Mouse (Mus musculus): ENCODE measurements around the gene Drosha. TPM values are rescaled to one million over a fixed set of nuclear protein-coding genes. Genes with fewer than 3 reads are reported as not detected.
A peak's percentile ranks its signal among the peaks of the same experiment; 100 is the strongest.

The Drosha gene
- polyA plus RNA-seq, 1 experiment from 2014 or later, result 31.2 TPM

GRCm38 (mm10) chr15:12834231-12834630 lies 9.6 kb downstream of the Drosha start:
- Histone ChIP-seq H3K4me3 (no peak overlapping the region), H3K27me3 (no peaks in the 10 kb centered on the region), H3K4me1 (no peaks in the 10 kb centered on the region), H3K4me2 (no peak overlapping the region), H3K36me3 (peaks cover 65% of the 10 kb centered on the region), H3K9me3 (no peaks in the 10 kb centered on the region), H3K9ac (no peak overlapping the region), H3K27ac (no peak overlapping the region)
- 95% methylated on average over 24 of the region's 24 CpGs for WGBS
- no peak for ATAC-seq (ENCODE audit: insufficient number of reproducible peaks, low FRiP score, low TSS enrichment, low read depth)

GRCm38 (mm10) chr15:12840737-12841136 lies 16.1 kb downstream of the Drosha start:
- 91% methylated on average over 11 of the region's 11 CpGs for WGBS
- no peaks in the 10 kb centered on the region for H3K4me1 ChIP-seq
- H3K27me3 ChIP-seq, result no peaks in the 10 kb centered on the region
- no peak overlapping the region for H3K9ac ChIP-seq
- no peak overlapping the region for H3K27ac ChIP-seq
- peaks cover 83% of the 10 kb centered on the region for H3K36me3 ChIP-seq
- H3K9me3 ChIP-seq, result no peaks in the 10 kb centered on the region
- H3K4me3 ChIP-seq, result no peak overlapping the region
- H3K4me2 ChIP-seq, result no peak overlapping the region
- ATAC-seq (ENCODE audit: insufficient number of reproducible peaks, low FRiP score, low TSS enrichment, low read depth), result no peak

GRCm38 (mm10) chr15:12842833-12843232 lies 18.2 kb downstream of the Drosha start:
- no peaks in the 10 kb centered on the region for H3K9me3 ChIP-seq
- peaks cover 79% of the 10 kb centered on the region for H3K36me3 ChIP-seq
- no peak overlapping the region for H3K4me3 ChIP-seq
- no peaks in the 10 kb centered on the region for H3K27me3 ChIP-seq
- no peak overlapping the region for H3K4me2 ChIP-seq
- H3K27ac ChIP-seq, result no peak overlapping the region
- WGBS, result 81% methylated on average over 7 of the region's 7 CpGs
- no peaks in the 10 kb centered on the region for H3K4me1 ChIP-seq
- no peak overlapping the region for H3K9ac ChIP-seq
- no peak for ATAC-seq (ENCODE audit: insufficient number of reproducible peaks, low FRiP score, low TSS enrichment, low read depth)

- peaks cover 74% of the 10 kb centered on the region for H3K36me3 ChIP-seq
- H3K9ac ChIP-seq, result no peak overlapping the region
- H3K4me1 ChIP-seq, result no peaks in the 10 kb centered on the region
- ATAC-seq (ENCODE audit: insufficient number of reproducible peaks, low FRiP score, low TSS enrichment, low read depth), result peak; percentile 67; the same call in 1 of the 2 replicates
- H3K27me3 ChIP-seq, result no peaks in the 10 kb centered on the region
- H3K4me2 ChIP-seq, result no peak overlapping the region
- no peak overlapping the region for H3K4me3 ChIP-seq
- H3K9me3 ChIP-seq, result no peaks in the 10 kb centered on the region
- 67% methylated on average over 11 of the region's 11 CpGs for WGBS
- no peak overlapping the region for H3K27ac ChIP-seq
Measured at GRCm38 (mm10) chr15:12848196-12848975, 23.8 kb downstream of the Drosha start.

- no peaks in the 10 kb centered on the region for H3K4me1 ChIP-seq
- no peaks in the 10 kb centered on the region for H3K27me3 ChIP-seq
- no peak overlapping the region for H3K27ac ChIP-seq
- WGBS, result 75% methylated on average over 4 of the region's 4 CpGs
- no peak overlapping the region for H3K4me2 ChIP-seq
- no peak for ATAC-seq (ENCODE audit: insufficient number of reproducible peaks, low FRiP score, low TSS enrichment, low read depth)
- H3K36me3 ChIP-seq, result peaks cover 75% of the 10 kb centered on the region
- H3K4me3 ChIP-seq, result no peak overlapping the region
- H3K9ac ChIP-seq, result no peak overlapping the region
- H3K9me3 ChIP-seq, result no peaks in the 10 kb centered on the region
Measured at GRCm38 (mm10) chr15:12849373-12849772, 24.8 kb downstream of the Drosha start.

- no peak for ATAC-seq (ENCODE audit: insufficient number of reproducible peaks, low FRiP score, low TSS enrichment, low read depth)
- Histone ChIP-seq H3K9me3 (no peaks in the 10 kb centered on the region), H3K9ac (no peak overlapping the region), H3K4me1 (no peaks in the 10 kb centered on the region), H3K4me3 (no peak overlapping the region), H3K27me3 (no peaks in the 10 kb centered on the region), H3K27ac (no peak overlapping the region), H3K36me3 (peaks cover 76% of the 10 kb centered on the region), H3K4me2 (no peak overlapping the region)
- 90% methylated on average over 8 of the region's 8 CpGs for WGBS
Measured at GRCm38 (mm10) chr15:12853471-12853870, 28.9 kb downstream of the Drosha start.

GRCm38 (mm10) chr15:12856780-12857179 lies 32.2 kb downstream of the Drosha start:
- WGBS, result 98% methylated on average over 6 of the region's 6 CpGs
- no peak overlapping the region for H3K9ac ChIP-seq
- no peaks in the 10 kb centered on the region for H3K4me1 ChIP-seq
- no peaks in the 10 kb centered on the region for H3K9me3 ChIP-seq
- peaks cover 80% of the 10 kb centered on the region for H3K36me3 ChIP-seq
- no peak overlapping the region for H3K4me3 ChIP-seq
- ATAC-seq (ENCODE audit: insufficient number of reproducible peaks, low FRiP score, low TSS enrichment, low read depth), result no peak
- H3K4me2 ChIP-seq, result no peak overlapping the region
- no peak overlapping the region for H3K27ac ChIP-seq
- H3K27me3 ChIP-seq, result no peaks in the 10 kb centered on the region

- 95% methylated on average over 12 of the region's 12 CpGs for WGBS
- no peak for ATAC-seq (ENCODE audit: insufficient number of reproducible peaks, low FRiP score, low TSS enrichment, low read depth)
Measured at GRCm38 (mm10) chr15:12857840-12858516, 33.4 kb downstream of the Drosha start.

GRCm38 (mm10) chr15:12858645-12859044 lies 34.0 kb downstream of the Drosha start:
- H3K9ac ChIP-seq, result no peak overlapping the region
- peaks cover 71% of the 10 kb centered on the region for H3K36me3 ChIP-seq
- H3K27me3 ChIP-seq, result no peaks in the 10 kb centered on the region
- no peak overlapping the region for H3K27ac ChIP-seq
- no peak overlapping the region for H3K4me3 ChIP-seq
- WGBS, result 90% methylated on average over 3 of the region's 3 CpGs
- H3K4me1 ChIP-seq, result no peaks in the 10 kb centered on the region
- H3K4me2 ChIP-seq, result no peak overlapping the region
- ATAC-seq (ENCODE audit: insufficient number of reproducible peaks, low FRiP score, low TSS enrichment, low read depth), result no peak
- H3K9me3 ChIP-seq, result no peaks in the 10 kb centered on the region

More at GRCm38 (mm10) chr15:12857840-12858516, 33.4 kb downstream of the Drosha start:
- Histone ChIP-seq H3K27me3 (no peaks in the 10 kb centered on the region), H3K4me1 (no peaks in the 10 kb centered on the region), H3K36me3 (peaks cover 74% of the 10 kb centered on the region), H3K4me3 (no peak overlapping the region), H3K27ac (no peak overlapping the region), H3K9ac (no peak overlapping the region), H3K4me2 (no peak overlapping the region), H3K9me3 (no peaks in the 10 kb centered on the region)

- Histone ChIP-seq H3K27ac (no peak overlapping the region), H3K4me1 (no peaks in the 10 kb centered on the region), H3K9me3 (no peaks in the 10 kb centered on the region), H3K9ac (no peak overlapping the region), H3K4me2 (no peak overlapping the region), H3K27me3 (no peaks in the 10 kb centered on the region), H3K4me3 (no peak overlapping the region), H3K36me3 (peaks cover 57% of the 10 kb centered on the region)
- 56% methylated on average over 3 of the region's 3 CpGs for WGBS
- ATAC-seq (ENCODE audit: insufficient number of reproducible peaks, low FRiP score, low TSS enrichment, low read depth), result no peak
Measured at GRCm38 (mm10) chr15:12862061-12862460, 37.4 kb downstream of the Drosha start.

GRCm38 (mm10) chr15:12863669-12864068 lies 39.1 kb downstream of the Drosha start:
- ATAC-seq (ENCODE audit: insufficient number of reproducible peaks, low FRiP score, low TSS enrichment, low read depth), result no peak
- Histone ChIP-seq H3K9ac (no peak overlapping the region), H3K4me2 (no peak overlapping the region), H3K27ac (no peak overlapping the region), H3K36me3 (peaks cover 51% of the 10 kb centered on the region), H3K27me3 (no peaks in the 10 kb centered on the region), H3K4me1 (no peaks in the 10 kb centered on the region), H3K4me3 (no peak overlapping the region), H3K9me3 (no peaks in the 10 kb centered on the region)
- WGBS, result 25% methylated on average over 1 of the region's 1 CpGs

- no peak overlapping the region for H3K4me2 ChIP-seq
- H3K4me3 ChIP-seq, result no peak overlapping the region
- H3K9me3 ChIP-seq, result no peaks in the 10 kb centered on the region
- no peak overlapping the region for H3K9ac ChIP-seq
- peaks cover 47% of the 10 kb centered on the region for H3K36me3 ChIP-seq
- no peaks in the 10 kb centered on the region for H3K27me3 ChIP-seq
- H3K27ac ChIP-seq, result no peak overlapping the region
- H3K4me1 ChIP-seq, result no peaks in the 10 kb centered on the region
- ATAC-seq (ENCODE audit: insufficient number of reproducible peaks, low FRiP score, low TSS enrichment, low read depth), result no peak
- 72% methylated on average over 7 of the region's 7 CpGs for WGBS
Measured at GRCm38 (mm10) chr15:12865595-12866314, 41.1 kb downstream of the Drosha start.
